Mouse (Mus musculus) lung, postnatal 25 days (tissue): ENCODE results near the gene Ccs.
A peak's percentile ranks its signal among the peaks of the same experiment; 100 is the strongest.
"Not testable (repeated sequence)": the region's sequence is repeated elsewhere in the genome, so short reads cannot be mapped to it uniquely, and the experiment has no call there.

Source experiments
- DNase-seq: peaks from one replicate; pipeline ENCODE4 v3.0.0; 2022; ENCODE audit warnings: low spot score

Ccs gene

DNA sequence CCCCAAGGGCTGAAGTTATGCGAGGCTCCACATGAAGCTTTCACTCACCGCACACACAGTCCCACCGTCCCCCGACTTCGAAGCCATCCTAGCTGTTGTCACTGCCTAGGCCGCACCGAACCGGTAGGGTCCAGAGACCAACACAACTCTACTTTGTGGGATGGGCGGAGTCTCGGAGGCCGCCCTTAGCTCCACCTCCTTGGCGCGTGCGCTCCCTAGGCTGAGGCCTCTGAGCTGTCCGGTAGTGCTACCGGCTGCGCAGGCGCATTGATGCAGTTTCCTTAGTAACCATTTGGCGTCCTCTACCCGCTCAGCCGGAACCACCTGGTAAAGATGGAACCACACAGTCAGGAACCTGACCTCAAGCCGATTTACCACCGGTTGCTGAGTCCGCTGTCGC, at the start of gene Ccs, which contains the start of gene Ccdc87:
TSS of gene Ccs (minus strand) at position 184 of the 400 bp plus-strand sequence.
TSS of gene Ccdc87 (plus strand) at position 218 of the 400 bp plus-strand sequence.
- DNase-seq, result peak; percentile 98

DNA sequence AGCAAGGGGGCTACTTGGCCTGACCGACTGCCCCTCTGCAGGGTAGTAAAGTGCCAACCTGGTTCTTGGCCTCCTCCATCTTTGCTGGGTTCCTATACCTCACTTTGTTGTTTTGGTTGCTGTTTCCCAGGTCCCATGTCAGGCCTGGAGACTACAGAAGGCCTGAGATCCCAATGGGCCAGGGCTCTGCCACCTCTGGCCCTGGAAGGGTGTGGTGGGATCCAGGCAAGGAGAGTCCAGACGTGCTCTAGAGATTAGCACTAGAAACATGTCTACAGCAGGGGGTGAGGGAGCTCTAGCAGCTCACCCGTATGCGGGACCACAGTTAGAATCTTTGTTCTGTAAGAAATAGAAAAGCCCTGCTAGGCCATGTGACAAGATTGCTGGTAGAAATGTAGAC, 44.8 kb upstream of the Ccs start:
- DNase-seq, result no peak

DNA sequence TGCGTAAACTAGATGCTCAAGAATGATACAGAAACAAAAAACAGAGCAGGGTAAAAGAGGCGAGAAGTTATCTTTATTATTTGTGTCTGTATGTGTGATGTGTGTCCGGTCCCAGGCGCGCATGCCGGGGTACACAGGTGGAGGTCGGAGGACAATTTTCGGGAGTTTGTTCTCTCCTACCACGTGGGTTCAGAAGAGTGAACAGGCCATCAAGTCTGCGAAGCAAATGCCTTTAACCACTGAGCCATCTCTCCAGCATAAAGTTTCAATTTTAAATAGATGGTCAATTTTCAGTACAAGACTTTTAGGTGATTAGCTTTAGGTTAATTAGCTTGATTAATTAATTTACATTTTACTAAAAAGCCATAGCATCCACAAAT, 40.2 kb upstream of the Ccs start:
- no peak for DNase-seq

DNA sequence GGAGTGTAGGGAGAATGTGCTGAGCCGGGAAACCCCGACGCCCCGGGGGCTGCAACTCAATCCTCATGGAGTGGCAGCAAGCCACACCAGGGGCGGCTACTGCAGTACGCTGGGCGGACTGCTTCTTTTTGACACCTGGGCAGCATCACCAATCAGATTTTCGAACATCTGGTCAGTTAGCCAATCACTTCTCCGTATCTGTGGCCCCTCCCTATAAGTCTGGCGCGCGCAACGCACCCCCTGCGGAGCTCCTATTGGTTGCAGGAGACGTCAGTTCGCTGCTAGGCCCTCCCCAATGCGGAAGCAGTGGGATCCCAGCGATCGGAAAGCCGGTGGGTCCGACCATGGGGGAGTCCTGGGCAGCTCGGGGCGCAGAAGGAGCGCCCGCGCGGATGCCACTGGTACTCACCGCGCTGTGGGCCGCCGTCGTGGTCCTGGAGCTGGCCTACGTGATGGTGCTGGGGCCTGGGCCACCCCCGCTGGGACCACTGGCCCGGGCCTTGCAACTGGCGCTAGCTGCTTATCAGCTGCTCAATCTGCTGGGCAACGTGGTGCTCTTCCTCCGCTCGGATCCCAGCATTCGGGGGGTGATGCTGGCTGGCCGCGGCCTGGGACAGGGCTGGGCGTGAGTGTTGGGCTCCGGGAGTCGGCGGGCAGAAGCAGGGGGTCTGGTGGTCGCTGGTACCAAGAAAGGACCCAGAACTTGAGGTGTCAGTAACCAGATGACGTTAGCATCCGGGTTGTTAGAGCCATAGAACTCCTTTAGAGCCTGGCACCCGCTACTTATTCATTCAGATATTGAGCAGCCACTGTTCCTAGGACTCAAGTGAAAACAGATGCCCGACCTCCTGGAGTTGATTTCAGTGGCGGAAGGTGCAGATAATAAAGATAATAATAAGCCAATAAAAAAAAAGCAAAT, 39.5 kb upstream of the Ccs start, which contains the start of gene Zdhhc24:
TSS of gene Zdhhc24 (plus strand) at position 264 of the 919 bp plus-strand sequence.
- peak; percentile 96 for DNase-seq

DNA sequence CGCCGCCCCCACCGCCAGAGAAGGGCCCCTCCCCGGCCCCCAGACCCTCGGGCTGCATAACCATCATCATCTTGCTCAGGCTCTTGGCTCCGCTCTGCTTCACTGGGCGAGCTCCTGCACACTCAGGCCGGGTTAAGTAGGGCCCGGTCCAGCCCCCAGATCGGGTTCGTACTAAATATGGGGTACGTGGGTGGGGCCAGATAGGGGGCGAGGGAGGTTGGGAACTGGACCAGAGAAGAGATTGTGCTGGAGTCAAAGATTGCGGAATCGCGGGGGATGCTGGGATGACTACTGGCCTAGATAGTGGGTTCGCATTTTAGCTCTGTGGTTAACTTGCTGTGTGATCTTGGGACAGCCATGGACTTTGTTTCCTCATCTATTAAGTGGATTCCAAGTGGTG, 38.7 kb upstream of the Ccs start, which contains the start of gene Actn3:
TSS of gene Actn3 (minus strand) at position 125 of the 400 bp plus-strand sequence.
- DNase-seq, result peak; percentile 21

DNA sequence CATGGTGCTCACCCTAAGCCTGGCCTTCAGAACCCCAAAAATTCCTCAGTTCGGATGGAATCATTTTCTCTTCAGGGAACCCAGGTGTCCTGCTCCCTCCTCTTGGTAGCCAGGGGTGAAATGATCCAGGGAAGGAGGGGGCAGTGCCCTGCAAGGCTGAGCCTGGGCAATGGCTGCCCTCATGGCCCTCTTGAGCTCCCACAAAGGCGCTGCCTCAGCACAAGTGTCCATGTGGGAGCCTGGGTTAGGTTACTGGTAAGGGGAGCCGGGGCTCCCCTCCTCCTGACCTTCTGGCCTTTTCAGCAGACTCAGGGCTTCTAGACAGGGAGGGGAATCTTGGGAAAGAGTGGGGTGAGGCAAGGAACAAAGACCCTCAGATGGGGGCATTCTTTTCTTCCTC, 37.6 kb upstream of the Ccs start:
- DNase-seq, result no peak

DNA sequence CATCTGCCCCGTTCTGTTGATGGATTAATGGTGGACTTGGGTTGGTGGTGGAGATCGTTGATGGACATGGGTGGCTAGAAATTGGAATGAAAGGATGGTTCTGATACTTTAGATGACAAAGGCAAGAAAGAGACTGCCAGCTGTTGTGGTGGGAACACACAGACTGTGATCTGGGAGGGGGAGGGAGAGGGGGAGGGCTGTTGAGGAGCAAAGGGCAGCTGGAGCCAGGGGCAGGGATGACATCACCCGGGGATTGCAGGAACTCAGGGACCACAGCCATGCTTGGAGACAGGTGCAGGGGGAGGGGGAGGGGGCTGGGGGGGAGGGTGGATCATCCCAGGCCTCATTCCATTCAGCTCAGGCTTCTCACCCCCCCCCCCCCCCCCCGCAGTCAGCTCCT, 37.1 kb upstream of the Ccs start:
- no peak for DNase-seq

DNA sequence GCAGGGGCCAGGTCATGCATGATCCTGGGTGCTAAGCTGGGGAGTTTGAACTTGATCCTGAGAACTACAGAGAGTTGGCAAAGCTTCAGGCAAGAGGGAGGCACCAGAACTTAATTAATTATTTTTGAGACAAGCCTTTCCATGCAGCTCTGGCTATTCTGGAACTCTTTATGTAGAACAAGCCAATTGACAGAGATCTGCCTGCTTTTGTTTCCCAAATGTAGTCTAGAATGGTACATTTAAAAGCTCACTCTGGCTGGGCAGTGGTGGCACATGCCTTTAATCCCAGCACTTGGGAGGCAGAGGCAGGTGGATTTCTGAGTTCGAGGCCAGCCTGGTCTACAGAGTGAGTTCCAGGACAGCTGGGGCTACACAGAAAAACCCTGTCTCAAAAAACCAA, 35.5 kb upstream of the Ccs start:
- DNase-seq, result not testable (repeated sequence)

DNA sequence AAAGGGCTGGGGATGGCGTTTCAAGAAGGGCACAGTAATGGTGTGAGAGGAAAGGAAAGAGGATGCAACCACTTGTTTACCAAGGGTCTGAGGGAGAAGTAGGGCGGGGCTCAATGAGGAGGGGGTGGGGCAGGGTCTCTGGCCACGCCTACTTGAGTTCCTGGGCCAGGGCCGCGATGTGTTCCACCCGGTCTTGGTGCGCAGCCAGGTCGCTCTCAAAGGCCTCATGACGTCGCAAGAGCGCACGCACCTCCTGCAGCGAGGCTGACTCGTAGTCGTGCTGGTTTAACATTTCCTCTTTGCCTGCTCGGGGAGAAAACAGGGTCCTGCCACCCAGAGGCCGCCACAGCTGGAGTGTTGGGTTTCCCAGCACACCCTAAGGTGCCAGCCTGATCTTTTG, 26.0 kb upstream of the Ccs start:
- no peak for DNase-seq

DNA sequence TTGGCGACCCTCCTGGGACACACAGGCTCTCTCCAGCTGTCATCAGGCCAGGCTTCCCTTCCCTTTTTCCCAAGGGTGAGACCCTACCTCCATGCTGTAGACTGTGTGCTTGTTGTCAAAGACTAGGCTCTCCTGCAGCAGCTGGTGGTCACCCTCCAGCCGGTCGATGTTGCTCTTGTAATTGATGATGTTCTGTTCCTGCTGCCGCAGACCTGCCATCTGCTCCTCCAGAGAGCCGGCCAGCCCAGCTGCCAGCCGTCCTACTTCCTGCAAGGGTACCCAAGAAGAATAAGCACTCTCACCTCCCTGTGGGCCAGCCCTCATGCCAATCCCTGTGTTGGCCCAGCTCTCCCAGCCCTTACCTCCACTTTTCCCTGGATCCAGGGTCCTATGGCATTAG, 23.9 kb upstream of the Ccs start:
- no peak for DNase-seq

DNA sequence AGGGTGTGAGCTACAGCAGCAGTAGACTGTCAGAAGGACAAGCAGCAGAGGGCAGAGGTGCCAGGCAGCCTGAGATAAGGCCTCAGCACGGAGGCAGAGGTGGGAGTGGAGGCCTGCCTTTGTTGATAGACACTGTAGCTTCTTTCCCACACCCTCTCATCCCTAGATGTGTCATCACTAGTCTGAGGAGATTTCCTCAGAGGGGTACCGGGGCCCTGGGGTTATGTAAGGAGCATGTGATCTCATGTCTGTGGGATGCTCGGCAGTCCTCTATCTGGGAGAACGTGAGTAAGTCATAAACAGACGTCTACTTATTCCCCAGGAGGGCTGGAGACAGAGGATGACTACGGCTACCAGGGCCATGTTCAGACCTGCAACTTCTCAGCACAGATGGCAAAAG, 19.9 kb upstream of the Ccs start:
- no peak for DNase-seq

DNA sequence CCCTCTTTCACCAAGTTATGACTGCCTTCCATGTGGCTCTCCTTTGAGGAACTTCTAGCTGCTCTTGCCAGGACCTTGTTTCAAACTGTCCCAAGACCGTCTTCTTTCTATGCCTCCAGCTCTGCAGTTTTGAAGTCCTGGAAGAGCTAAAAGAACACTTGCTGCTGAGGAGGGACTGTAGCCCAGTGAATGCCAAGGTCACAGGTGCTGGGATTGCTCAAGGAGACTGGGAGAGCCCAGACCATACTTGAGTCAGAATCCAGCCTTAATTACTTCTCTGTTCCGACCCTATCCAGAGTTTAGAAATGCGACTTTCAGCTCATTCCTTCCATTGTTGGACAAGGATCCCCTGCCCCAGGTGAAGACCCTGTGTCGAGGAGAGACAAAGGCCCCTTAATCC, 16.8 kb upstream of the Ccs start:
- no peak for DNase-seq

DNA sequence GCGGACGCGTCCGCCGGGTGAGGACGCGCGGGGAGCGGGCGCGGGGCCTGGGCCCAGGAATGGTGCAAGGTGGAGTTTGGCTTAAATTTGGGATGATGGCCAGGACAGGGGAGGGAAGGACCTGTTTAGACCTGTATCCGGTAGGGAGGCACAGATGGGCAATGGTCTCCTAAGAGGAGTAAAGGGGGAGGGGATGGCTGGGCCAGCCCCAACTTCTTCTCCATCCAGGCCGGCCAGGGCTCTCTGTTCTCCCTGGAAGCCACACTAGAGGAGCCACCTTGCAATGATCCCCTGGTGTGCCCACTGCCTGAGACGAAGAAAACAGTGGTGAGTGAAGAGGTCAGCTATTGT, 16.3 kb upstream of the Ccs start:
- no peak for DNase-seq

DNA sequence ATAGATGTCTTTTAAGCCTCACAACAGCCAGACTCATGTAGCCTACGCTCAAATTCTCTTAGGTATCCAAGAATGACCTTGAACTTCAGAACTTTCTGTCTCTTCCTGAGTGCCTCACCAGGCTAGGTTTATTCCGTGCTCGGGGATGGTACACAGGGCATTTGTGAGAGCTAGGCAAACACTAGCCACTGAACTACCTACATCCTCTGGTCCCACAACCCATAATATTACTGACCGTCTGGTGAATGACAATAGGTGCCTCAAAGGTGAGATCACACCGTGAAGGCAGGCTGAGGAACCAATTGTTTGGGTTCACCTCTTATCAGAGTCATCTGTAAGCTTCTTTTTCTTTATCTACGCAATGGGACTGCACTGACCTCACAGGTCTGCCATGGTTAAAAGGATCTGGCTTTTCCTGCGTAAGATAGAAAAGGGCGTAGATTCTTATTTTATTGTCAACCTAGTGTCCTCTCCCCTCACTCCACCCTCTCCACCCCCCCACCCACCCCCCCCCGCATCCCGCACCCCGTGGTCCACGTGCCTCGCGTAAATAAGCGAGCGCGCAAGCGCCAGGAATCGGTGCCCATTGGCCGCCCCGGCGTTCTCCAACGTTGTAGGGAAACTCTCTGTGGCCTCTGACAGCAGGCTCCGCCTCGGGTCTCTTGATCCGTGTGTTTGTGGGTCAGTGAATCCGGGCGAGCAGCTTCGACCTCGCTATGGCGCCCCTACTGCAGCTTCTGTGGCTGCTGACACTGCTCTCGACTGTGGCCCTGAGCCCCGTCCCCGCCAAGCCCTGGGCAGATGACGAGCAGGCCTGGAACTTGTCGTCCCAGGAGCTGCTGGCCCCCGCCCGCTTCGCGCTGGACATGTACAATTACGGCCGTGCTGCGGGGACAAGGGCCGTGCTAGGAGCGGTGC, 15.7 kb upstream of the Ccs start, which contains the start of gene Ctsf:
TSS of gene Ctsf (plus strand) at position 579 of the 918 bp plus-strand sequence.
- DNase-seq, result peak; percentile 85

DNA sequence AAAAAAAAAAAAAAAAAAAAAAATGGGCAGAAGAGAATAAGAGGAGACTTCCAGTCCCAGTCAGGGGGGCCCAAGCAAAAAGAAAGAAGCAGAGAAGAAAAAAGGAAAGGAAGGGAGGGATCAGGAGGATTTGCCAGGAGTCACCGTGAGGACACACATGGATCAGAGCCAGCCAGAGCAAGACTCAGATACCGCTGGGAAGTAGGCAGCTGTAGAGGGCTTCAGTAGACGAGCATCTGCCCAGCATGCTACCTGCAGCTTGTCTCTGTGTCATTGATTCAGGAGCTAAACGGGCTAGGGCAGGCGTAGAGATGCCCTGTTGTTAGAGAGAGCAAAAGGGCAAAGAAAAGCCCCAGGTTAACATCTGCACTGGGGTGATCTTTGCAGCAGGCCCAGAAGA, 11.1 kb upstream of the Ccs start:
- no peak for DNase-seq

DNA sequence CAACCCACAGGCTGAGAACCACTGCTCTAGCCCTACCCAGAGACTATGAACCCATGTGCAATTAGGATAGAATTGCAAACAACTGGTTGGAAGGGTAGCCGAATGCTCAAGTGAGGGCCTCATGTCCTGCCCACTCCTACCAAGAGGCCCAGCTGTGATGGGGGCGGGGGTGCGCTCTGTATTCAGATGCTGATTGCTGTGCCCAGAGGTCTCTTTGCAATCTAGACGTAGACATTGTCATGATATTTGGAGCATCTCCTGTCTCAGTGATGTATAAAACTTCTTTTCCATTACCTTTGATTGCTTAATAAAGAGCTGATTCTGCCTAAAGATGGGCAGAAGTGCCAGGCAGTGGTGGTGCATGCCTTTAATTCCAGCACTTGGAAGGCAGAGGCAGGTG, 10.7 kb upstream of the Ccs start:
- no peak for DNase-seq

DNA sequence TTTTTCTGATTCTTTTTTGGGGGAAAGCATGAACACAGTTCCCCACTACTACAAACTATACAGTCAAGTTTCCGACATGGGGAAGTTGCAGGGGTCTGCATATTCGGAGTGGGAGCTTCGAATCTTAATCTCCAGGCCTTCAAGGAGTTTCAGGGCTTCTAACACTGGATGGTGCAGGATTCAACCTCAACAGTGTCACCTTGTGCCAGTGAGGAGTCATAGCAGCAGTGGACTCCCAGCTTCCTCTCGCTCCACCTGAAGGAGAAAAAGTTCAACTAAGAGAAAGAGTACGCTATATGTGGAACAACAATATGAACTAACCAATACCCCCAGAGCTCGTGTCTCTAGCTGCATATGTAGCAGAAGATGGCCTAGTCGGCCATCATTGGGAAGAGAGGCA, 8.4 kb upstream of the Ccs start:
- peak; percentile 52 for DNase-seq

DNA sequence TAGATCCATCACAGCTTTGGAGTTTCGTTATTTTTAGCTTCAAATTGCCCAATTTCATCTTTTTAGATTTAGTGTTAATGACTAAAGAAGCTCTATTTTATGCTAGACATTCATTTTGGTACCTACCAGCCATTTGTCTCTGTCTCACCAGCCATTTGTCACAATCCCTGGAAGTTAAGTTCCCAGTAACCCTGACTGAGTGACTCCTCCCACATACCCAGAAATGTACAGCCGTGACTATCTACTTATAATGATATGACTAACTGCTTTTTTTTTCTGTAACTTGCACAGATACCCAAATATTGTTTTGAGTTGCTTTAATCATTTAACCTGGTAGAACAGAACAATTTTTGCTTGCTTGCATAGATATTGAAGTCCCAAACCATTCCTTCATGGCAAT, 6.7 kb upstream of the Ccs start:
- no peak for DNase-seq

DNA sequence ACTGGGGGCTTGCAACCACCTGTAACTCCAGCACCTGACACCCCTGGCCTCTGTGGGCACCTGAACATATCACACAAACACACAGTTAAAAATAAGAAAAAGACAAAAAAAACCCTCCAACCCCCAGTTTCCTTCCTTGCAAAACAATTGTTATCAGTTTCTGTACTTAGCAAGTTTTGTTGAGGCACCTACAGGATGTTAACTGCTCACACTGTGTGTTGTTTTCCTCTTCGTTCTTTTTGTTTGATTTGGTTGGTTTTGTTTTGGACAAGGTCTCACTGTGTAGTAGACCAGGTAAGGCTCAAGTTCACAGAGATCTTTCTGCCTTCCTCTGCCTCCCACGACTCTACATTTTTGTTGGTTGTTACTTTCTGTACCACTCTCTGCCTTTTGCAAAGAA, 3.5 kb upstream of the Ccs start:
- DNase-seq, result no peak

DNA sequence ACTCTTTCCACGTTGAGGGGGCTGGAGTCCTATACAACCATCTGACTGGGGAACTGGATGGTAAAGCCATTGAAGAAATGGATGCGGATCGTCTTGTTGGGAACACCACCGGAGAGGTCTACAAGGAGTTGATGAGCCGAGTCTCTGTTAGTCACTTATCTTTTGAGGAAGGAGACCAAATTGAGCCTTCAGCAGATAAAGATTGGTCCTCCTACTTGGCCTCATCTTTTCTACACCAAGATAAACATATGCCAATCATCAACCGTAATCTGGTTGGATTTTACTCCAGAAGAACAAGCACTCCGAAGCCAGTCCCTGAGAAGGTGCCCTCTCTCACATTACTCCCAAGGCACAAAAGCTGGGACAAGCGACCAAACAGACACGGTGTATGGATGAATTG, 1.7 kb upstream of the Ccs start:
- DNase-seq, result no peak

DNA sequence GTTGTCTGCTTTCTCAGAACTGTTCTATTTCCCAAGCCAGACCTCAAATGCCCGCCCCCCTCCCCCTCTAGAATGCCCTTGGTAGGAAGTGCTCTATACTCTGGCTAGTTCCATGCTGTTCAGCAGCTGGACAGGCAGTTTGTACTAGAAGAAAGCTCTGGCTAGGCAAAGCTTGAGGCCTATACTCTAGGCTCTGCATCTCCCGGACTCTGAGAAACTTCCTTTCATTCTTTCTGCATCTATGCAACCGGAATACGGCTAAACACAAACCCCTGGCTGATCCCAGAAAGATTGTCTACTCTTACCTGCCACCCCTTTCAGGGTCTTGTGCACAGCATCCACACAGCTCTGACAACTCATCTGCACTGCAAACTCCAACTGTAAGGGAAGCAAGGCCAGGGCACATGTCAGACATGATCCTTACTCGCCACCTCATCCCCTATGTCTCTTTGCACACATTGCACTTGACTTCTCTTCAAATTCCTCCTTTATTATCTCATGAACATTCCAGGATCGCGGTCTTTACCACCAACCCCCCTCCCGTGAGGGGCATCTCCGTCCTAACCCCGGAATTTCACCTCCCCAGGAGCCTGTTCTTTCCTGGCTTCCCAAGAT, 499 bp downstream of the Ccs start:
- no peak for DNase-seq

DNA sequence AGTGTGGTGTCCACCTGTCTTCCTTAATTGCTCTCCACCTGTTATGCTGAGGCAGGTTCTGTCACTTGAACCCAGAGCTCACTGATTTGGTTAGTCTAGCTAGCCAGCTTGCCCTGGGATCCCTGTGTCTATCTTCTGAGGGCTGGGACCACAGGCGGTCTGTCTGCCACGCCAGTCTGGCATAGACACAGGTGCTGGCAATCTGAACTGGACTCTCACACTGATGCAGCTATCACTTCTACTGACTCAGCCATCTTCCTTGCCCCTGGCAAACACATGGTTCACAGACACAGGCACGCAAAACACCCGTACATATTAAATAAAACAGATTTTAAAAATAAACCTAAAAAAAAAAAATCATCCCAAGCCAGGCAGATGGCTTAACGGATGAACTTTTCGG, 2.1 kb downstream of the Ccs start:
- DNase-seq, result no peak
